Mouse (Mus musculus) liver, postnatal 0 days (tissue): Measurements from ENCODE around the gene Smarca4.

Source experiments
- CTCF ChIP-seq: sonication (generic); IDR thresholded peaks from 2 replicates; pipeline ENCODE4 v1.5.1; 2016; ENCODE audit warnings: antibody characterized with exemption, low read depth
- EP300 ChIP-seq: IDR thresholded peaks from 2 replicates; pipeline ENCODE4 v1.6.1; 2016; ENCODE audit warnings: antibody characterized with exemption, low read depth, mild to moderate bottlenecking

DNA sequence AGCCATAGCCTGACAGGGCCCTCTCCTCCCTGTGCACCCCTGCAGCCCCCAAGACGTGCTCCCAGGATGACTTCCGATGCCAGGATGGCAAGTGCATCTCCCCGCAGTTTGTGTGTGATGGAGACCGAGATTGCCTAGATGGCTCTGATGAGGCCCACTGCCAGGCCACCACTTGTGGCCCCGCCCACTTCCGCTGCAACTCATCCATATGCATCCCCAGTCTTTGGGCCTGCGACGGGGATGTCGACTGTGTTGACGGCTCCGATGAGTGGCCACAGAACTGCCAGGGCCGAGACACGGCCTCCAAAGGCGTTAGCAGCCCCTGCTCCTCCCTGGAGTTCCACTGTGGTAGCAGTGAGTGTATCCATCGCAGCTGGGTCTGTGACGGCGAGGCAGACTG lies 117.5 kb downstream of the Smarca4 start:
- TF ChIP-seq CTCF (no peak), EP300 (no peak)
